Mouse (Mus musculus): ENCODE measurements at regions not wholly inside any gene's neighbourhood (a gene's known extent, or its start where the extent isn't known, plus 50 kb on each side); places are given as distances from the start of the nearest gene placed in this dataset.

DNA sequence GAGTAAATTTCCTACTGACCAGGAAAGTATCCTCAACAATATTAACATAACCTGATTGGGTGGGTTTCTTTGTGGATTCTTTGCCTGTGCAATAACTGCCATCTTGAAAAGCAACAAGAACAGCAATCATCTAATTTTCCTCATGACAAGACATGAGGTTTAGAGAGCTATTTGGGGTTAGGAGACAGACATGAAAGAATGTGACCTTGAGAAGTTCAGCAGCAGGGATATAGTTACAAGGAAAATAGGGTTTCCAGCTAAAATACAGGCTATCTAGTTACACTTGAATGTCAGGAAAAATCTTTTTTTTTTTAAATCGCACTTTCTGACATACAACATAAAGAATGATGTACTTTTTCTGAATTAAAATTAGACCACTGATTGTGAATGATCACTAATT lies 83.7 kb upstream of the Lama2 start:
- no peak for DNase-seq (ENCODE audit: low read depth)

DNA sequence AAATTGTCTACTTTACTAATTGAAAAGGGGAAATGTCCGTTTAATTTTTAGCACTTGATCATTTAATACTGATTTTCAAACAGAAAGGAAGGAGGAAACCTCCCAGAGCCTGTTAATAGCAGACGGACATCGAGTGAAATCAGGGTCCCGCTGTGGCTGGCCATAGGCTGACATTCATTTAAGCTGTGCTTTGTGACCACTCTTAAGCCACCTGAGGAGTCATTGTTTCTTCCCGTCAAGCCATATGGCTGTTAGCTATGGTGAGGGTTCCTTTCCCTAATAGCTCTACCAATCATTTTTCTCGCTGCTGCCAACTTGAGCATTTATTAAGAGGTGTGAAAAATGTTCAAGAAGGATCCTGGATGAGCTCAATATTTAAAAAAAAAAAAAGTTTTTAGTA lies 78.7 kb upstream of the Lama2 start:
- DNase-seq (ENCODE audit: low read depth): no peak

DNA sequence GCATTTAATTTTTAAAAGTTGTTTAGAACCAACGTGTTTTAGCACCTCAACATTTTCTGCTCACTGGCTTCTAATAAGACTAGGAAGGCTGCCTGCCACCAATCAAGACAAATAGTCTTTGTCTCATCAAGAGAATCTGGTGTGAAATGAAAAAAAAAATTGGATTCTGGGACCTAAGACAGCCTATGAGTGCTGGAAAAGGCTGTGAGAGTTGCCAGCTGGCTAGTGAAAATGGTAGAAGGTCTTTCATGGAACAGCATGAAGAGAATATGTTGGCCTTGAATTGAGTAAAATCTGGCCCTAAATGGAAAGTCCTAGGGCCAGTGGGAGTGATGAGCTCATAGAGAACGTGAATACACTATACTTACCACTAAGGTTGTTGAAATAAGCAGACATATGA lies 61.8 kb upstream of the Lama2 start:
- DNase-seq (ENCODE audit: low read depth): no peak

DNA sequence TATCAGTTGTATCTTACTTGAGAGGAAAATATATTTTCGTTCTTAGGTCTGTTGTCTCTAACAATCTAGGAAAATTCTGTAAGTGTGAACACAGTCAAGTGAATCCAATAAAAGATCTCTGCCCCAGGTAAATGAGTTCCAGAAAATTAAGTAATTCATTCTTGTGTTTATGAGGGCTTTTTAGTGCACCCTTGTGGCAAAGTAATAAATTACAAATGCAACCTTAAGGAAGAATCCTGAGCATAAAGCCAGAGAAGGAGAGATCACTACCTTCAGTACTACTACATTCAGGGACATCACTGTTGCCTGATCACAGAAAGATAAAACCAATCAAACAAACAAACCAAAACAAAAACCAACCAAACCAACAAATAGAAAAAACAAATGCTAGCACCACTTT lies 56.0 kb upstream of the Lama2 start:
- DNase-seq (ENCODE audit: low read depth): peak; percentile 11

DNA sequence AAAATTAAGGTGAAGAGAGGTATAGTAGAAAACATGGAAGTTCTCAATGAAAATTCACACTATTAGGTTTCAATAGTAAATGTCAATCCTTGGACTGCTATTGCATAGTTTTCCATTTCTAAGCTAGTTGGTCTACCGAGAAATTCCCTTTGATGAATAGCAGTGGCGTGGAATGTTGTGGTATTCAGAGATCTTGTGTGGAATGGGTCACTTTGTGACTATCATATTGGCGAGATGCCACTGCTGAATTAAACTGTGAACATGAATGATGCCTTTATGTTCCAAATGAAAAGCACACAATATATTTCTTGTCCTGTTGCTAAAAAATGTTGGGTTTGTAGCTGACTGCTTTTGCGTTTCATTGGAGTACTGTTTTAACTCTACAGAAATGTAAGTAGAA lies 54.8 kb upstream of the Lama2 start:
- DNase-seq (ENCODE audit: low read depth): no peak

Measured in 416B (cell line).